Mouse (Mus musculus) kidney, embryonic 16.5 days (tissue): Measurements from ENCODE around the gene Nat8f4. TPM values are rescaled to one million over a fixed set of nuclear protein-coding genes. Genes with fewer than 3 reads are reported as not detected.

Experiments used
- ATAC-seq: fragments of 200-750 bp; cut with Nextera tagmentation; 2 replicates; pipeline ENCODE4 v1.8.0; 2017; ENCODE audit warnings: moderate TSS enrichment; ENCODE audit not compliant: low FRiP score, low TSS enrichment
- H3K27ac ChIP-seq: fragments of 300-500 bp; sonication (generic); 2 replicates; pipeline ENCODE4 v1.5.1; 2014; ENCODE audit warnings: low read length
- H3K27me3 ChIP-seq: fragments of 300-500 bp; sonication (generic); 2 replicates; pipeline ENCODE4 v1.6.1; 2014; ENCODE audit warnings: low read length, control low read depth, mixed read lengths; ENCODE audit not compliant: insufficient read depth
- H3K36me3 ChIP-seq: fragments of 300-500 bp; sonication (generic); 2 replicates; pipeline ENCODE4 v1.6.1; 2014; ENCODE audit warnings: low read length, control low read depth, mixed read lengths; ENCODE audit not compliant: insufficient read depth
- H3K4me1 ChIP-seq: fragments of 300-500 bp; sonication (generic); 2 replicates; pipeline ENCODE4 v1.6.1; 2014; ENCODE audit warnings: low read length, control low read depth, mixed read lengths; ENCODE audit not compliant: insufficient read depth
- H3K4me2 ChIP-seq: fragments of 300-500 bp; sonication (generic); replicated peaks from 2 replicates; pipeline ENCODE4 v1.6.1; 2014; ENCODE audit warnings: low read depth, low read length
- H3K4me3 ChIP-seq: fragments of 300-500 bp; sonication (generic); 2 replicates; pipeline ENCODE4 v1.5.1; 2014; ENCODE audit warnings: mild to moderate bottlenecking, low read length
- H3K9ac ChIP-seq: fragments of 300-500 bp; sonication (generic); replicated peaks from 2 replicates; pipeline ENCODE4 v1.6.1; 2014; ENCODE audit warnings: low read length
- H3K9me3 ChIP-seq: fragments of 300-500 bp; sonication (generic); 2 replicates; pipeline ENCODE4 v1.6.1; 2016; ENCODE audit warnings: low read length, control low read depth
- WGBS: fragments of 180-500 bp; shearing (Covaris S2); extraction: QIAGEN DNeasy Blood & Tissue Kit; methylation state at CpG from one replicate; pipeline ENCODE4 v1.1.7; 2014; 5-methylcytosine and 5-hydroxymethylcytosine counted together
- polyA plus RNA-seq: library from polyadenylated mRNA; unstranded; fragments of >200 nt; fragmentation: Nextera tagmentation; extraction: Ambion mirVana; gene quantifications from 2 replicates; pipeline ENCODE4 v1.2.1, GENCODE M21; 2015

Nat8f4 gene
- polyA plus RNA-seq, 1 experiment from 2014 or later: 8.6 TPM

DNA sequence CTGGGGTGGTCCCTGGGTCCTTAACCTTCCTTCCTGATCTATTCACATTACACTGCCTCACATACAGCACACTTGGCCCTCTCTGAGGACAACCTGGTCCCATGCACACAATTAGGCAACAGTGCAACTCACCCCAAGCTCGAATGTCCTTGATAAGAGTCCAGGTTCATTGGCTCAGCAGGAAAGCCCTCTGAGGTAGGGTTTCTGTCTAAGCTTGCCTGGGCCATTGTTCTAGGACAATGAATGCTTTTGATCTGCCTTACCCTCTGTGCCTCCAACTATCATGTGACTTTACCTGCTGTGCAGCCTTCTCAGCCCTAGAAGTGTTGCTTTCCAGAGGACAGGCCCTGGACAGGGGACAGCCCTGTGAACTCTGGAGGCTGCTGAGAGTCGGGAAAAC, 55.4 kb downstream of the Nat8f4 start:
- WGBS: 45% methylated on average over 2 of the region's 2 CpGs
- Histone ChIP-seq H3K4me2 (no peak overlapping the region), H3K27me3 (no peaks in the 10 kb centered on the region)

More for the DNA sequence above, 55.4 kb downstream of the Nat8f4 start:
- H3K4me1 ChIP-seq: no peaks in the 10 kb centered on the region
- H3K9me3 ChIP-seq: no peaks in the 10 kb centered on the region
- no peak overlapping the region for H3K9ac ChIP-seq
- no peaks in the 10 kb centered on the region for H3K36me3 ChIP-seq
- ATAC-seq: no peak
- H3K4me3 ChIP-seq: no peak overlapping the region
- H3K27ac ChIP-seq: no peak overlapping the region

Other genes starting within 250 kb of the Nat8f4 start
- not detected in 2 replicates for gene Nat8f7, start 191.7 kb downstream of the Nat8f4 start, polyA plus RNA-seq
- 0.14 and 0.19 TPM in 2 replicates for gene Nat8f3, start 139.1 kb downstream of the Nat8f4 start, polyA plus RNA-seq
- gene Nat8f6, start 83.9 kb downstream of the Nat8f4 start, polyA plus RNA-seq: 0.20 TPM in 1 of 2 replicates, not detected in the other
- gene Nat8f5, start 83.9 kb downstream of the Nat8f4 start, polyA plus RNA-seq: 0.32 TPM in 1 of 2 replicates, not detected in the other
- 2.6 and 4.3 TPM in 2 replicates for gene Nat8, start 72.8 kb downstream of the Nat8f4 start, polyA plus RNA-seq
- gene Nat8f2, start 35.7 kb downstream of the Nat8f4 start, polyA plus RNA-seq: 2.7 and 3.8 TPM in 2 replicates
- 35.3 and 41.1 TPM in 2 replicates for gene Tprkb, start 7.0 kb upstream of the Nat8f4 start, polyA plus RNA-seq
- 96.6 and 128 TPM in 2 replicates for gene Nat8f1, start 10.8 kb upstream of the Nat8f4 start, polyA plus RNA-seq
- gene Dusp11, start 56.8 kb upstream of the Nat8f4 start, polyA plus RNA-seq: 40.5 and 48.3 TPM in 2 replicates
- not detected in 2 replicates for gene Figla, start 111.3 kb upstream of the Nat8f4 start, polyA plus RNA-seq
- gene Add2, start 123.8 kb upstream of the Nat8f4 start, polyA plus RNA-seq: 5.0 and 6.0 TPM in 2 replicates